Mouse (Mus musculus) spleen, postnatal 4 days (tissue): Measurements from ENCODE around the gene Lnx1.

Experiments
- DNase-seq, 2 experiments: peaks; one replicate each; pipeline ENCODE4 v3.0.0; 2022; ENCODE audit warnings: low spot score in 2 of 2

Lnx1 gene

DNA sequence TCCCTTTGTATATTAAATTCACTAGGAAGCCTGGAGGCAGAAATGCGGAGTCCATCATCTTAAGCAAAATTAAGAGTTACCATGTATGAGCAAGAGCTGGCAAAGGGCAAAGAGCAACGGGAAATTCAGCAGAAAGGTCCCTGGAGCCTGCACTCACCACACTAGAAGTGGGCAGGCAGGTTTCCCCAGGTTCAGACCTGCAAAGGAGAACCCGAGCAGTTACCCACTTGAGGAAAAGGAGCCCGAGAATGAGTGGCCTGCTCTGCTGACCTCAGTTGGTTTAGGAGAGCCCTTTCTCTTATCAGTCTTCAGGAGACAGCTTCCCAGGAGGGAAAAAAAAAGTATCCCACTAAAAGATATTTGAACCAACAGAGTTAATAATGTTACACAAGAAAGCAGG lies 99.4 kb downstream of the Lnx1 start:
- no peak for DNase-seq

DNA sequence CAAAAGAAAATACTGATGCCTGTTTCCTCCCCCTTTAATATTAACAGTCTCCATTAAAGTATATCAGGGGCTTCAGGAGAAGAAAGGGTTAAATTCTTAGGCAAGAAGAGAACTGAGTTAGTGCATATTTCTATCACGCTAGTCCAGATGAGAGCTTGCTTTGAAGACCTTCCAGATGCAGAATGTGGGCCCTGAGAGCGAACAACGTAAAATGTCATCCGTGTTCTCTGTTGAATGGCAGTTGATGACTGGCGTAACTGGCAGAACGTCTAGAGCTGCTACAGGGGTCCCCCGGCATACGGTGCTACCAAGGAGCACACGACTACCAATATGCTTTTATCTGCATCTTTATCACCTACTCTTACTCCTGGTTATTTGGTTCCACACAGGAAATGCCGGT lies 100.3 kb downstream of the Lnx1 start:
- DNase-seq: no peak

DNA sequence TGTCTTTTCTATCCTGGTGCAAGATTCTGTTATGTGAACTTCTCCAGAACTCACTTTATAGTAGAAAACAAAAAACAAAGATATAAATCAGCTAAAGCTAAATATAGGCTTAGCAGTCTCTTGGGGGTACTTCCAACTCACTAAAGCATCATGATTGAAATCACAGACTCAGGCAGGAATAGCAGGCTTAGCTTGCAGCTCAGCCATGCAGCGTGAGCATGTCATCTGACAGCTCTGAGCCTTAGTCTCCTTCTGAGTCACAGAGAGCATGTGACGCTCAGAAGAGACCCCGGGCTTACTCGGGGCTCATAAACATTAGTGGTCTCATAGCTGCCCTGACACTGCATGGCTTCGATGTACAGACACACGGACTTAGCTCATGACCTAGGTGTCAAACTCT lies 100.7 kb downstream of the Lnx1 start:
- no peak for DNase-seq

DNA sequence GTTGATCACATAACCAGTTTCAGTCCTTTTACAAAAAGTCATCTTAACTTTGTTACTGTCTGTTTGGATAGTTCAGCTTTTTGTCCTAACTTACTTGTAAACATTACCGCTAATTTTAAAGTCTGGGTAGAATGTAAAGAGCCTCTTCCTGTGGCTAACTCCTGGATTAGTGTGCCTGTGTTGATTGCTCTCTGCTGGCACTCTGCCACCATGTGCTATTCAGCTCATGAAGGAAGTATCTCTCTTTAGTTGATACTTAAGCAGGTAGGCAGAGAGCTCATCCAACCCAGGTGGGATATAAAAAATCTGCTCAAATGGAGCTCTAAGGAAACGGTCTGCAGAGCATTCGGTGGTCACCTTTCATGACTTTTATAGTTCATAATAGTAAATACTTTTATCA lies 101.5 kb downstream of the Lnx1 start:
- no peak for DNase-seq

DNA sequence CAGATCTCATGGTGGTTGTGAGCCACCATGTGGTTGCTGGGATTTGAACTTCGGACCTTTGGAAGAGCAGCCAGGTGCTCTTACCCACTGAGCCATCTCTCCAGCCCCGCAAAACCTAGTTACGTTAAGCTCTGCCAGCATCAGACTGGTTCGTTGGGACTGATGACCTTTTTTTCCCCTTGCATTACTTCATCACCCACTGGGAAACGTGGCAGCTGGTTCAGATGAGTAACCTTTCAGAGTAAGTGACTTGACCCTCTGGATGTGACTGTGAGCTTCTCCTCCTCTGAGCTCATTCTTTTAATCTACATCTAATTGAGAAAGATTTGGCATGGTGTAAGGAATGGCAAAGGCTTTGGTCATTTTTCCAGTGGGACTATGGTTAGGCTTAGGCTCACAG lies 102.7 kb downstream of the Lnx1 start:
- DNase-seq: no peak

DNA sequence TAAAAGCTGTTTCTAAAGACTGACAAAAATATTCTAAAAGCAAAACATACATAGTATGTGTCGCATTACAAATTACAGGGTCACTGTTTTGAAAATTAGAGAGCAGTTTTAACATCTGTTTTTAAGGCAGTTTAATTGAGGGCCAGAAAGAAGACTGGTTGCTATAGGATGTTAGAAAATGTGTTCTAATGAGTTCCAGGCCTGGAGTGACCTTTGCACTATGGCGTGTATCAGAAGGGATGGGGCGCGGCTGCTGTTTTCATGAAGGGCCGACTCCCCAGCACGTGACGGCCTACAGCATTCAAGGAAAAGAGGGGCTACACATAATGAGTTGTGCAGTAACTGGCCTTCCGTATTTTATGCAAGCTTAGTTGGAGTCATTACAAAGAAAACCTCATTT lies 109.6 kb downstream of the Lnx1 start:
- no peak for DNase-seq

DNA sequence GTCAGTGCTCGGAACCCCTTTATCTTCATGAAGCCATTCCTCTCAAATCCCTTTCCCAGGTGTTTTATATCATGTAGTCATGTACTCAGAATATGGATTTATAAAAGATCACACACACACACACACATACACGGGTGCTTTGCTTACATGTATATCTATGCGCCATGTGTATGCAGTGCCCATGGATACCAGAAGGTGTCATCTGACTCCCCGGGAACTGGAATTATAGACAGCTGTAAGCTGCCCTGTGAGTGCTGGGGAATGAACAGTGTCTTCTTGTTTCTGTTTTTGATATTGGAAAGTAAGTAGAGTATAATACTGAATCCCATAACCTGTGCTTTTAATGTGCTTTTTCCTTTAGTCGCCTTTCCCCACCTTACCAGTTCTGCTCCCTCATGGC lies 111.3 kb downstream of the Lnx1 start:
- DNase-seq: no peak

DNA sequence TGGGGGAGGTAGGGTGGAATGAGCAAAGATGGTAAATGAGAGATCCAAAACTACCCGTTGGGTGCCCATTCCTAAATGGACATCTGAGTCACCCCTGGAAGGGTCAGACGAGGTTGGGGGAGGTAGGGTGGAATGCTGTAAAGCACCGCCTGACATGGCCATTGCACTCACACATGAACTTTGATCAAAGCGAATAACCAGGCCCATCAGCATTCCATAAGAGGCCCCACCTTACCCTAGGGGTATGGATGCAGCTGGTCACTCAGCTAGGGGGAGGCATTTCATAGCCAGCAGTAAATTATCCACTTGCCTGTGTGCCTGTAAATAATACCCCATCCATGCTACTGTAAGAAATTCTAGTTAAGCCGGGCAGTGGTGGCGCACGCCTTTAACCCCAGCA lies 113.6 kb downstream of the Lnx1 start:
- DNase-seq: no peak

DNA sequence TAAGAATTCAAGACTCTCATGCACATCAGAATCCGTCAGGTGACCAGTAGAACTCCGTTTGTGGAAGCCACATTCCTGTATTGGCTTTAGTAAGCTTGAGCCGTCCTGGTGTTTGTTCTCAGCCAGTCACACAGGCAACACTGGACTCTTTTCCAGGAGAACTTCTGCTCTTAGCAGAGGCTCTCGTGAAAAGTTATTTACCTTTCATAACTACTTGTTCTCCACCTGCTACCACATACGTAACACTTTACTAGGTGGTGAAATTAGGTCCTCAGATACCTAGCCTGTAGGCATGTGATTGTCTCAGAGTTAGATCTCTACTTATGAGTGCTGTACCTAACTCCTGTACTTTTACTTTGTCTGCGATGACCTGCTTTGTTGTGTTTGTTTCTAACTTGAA lies 130.9 kb downstream of the Lnx1 start:
- no peak for DNase-seq

DNA sequence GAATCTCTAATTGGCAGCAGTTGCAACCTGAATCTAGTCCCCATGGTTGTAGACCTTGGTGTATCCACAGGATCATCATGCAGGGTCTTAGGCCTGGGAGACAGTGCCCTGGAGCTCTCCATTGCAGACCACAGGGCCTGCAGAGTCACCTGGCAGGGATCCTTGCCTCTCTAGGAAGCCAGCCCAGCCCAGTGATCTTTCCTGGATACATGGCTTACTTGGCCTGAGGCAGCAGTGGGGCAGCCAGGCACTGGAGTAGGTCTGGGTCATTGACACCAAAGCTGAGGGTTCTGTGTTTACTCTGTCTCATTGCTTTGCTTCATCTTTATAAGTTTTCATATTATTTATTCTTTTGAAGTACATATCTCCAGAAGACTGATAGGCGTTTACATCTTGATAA lies 141.6 kb downstream of the Lnx1 start:
- DNase-seq: no peak

DNA sequence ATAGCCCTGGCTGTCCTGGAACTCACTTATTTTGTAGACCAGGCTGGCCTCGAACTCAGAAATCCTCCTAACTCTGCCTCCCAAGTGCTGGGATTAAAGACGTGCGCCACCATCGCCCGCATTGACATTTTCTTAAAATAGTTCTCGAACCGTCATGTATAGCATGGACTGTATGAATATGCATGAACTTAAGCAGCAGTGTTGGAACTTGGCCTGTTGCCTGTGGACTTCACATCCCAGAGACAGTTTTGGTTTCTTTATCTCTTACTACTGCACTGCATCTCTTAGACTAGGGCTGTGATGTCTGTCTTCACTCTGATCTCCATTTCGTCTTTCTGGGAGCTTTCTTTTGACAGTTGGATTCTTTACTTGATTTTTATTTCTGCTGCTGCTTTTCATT lies 153.1 kb downstream of the Lnx1 start:
- no peak for DNase-seq

DNA sequence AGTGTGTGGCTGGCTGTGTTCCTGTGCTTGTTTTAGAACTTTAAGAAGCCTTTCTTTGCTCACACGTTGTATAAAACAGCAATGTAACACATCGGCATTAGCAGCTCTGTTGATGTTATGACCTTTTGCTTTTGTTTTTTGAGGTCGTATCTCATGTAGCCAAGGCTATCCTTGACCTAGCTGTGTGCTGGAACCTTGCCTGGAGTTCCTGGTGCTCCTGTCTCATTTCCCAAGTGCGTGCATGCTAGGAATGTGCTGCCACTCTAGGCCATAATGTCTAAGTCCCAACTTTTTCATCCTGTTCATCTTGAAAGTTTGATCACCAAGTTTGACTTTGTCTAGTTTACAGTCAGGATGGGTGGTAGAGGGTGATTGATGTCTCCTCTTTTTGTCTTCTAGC lies 157.1 kb downstream of the Lnx1 start:
- DNase-seq: no peak
